Comparison of ENCODE assay signal across 23 mouse cellular contexts in genomic region chr1:151713622-151714021, GRCm38 (mm10). TPM values are rescaled to one million over a fixed set of nuclear protein-coding genes. Genes with fewer than 3 reads are reported as not detected.
DNase-seq lines count a peak whose midpoint lies in the region; ATAC-seq and TF ChIP-seq lines count a peak whose summit lies in the region.
"Had no signal": no experiment of that assay in that cellular context is flagged by ENCODE, and none has a peak within 500 bp of the region (broad histone marks: within the 10 kb centered on the region; RNA-seq: fewer than 3 reads in every experiment).

No protein-coding gene starts in this region.

- no peaks in the 10 kb centered on the region for H3K27me3 ChIP-seq in liver, embryonic 12.5 days (replicated peaks)
- H3K27me3 ChIP-seq in liver, embryonic 14.5 days (ENCODE audit: control insufficient read depth, insufficient read depth, low read length) = no peaks in the 10 kb centered on the region
- H3K27me3 ChIP-seq in liver, embryonic 11.5 days (replicated peaks; ENCODE audit: control insufficient read depth, insufficient read depth, low read length) = no peaks in the 10 kb centered on the region
- no peaks in the 10 kb centered on the region for H3K27me3 ChIP-seq in liver, embryonic 16.5 days (ENCODE audit: control insufficient read depth, insufficient read depth, low read depth, low read length)
- H3K27me3 ChIP-seq: CH12.LX; embryonic facial prominence, embryonic 12.5 days; forebrain, embryonic 13.5 days; forebrain, embryonic 15.5 days had no signal

- H3K4me1 ChIP-seq in liver, embryonic 12.5 days = peaks cover 22% of the 10 kb centered on the region
- H3K4me1 ChIP-seq in liver, embryonic 14.5 days (replicated peaks; ENCODE audit: control insufficient read depth in 2 of 2, insufficient read depth in 2 of 2, low read length in 1 of 2) = peaks cover 0 to 6% of the 10 kb centered on the region in 2 experiments; a peak in 2 of 4 replicates
- H3K4me1 ChIP-seq in liver, embryonic 11.5 days (replicated peaks; ENCODE audit: control insufficient read depth, insufficient read depth, low read length) = peaks cover 10% of the 10 kb centered on the region; the same call in 1 of the 2 replicates
- H3K4me1 ChIP-seq in liver, embryonic 16.5 days (ENCODE audit: control insufficient read depth, low read depth, low read length) = peaks cover 4% of the 10 kb centered on the region; the same call in 1 of the 2 replicates
- H3K4me1 ChIP-seq: forebrain, embryonic 13.5 days; forebrain, embryonic 15.5 days had no signal

- intact Hi-C loops in heart, postnatal 25 days (cut with DNase I) = no loop called here

- no peak overlapping the region for H3K4me2 ChIP-seq in liver, embryonic 12.5 days
- H3K4me2 ChIP-seq in liver, embryonic 14.5 days (ENCODE audit: low read depth) = no peak overlapping the region
- no peak overlapping the region for H3K4me2 ChIP-seq in liver, embryonic 11.5 days
- H3K4me2 ChIP-seq in liver, embryonic 16.5 days (ENCODE audit: low read depth, low read length) = no peak overlapping the region
- H3K4me2 ChIP-seq: embryonic facial prominence, embryonic 12.5 days; forebrain, embryonic 13.5 days; forebrain, embryonic 15.5 days had no signal

- no peak for DNase-seq in liver
- no peak for DNase-seq in liver, embryonic 14.5 days (ENCODE audit: low read depth in 3 of 3, low spot score in 3 of 3)
- no peak for DNase-seq in liver, embryonic 11.5 days (ENCODE audit: low spot score)
- no peak for DNase-seq in heart, postnatal 25 days (ENCODE audit: low spot score)
- no peak for DNase-seq in gastrocnemius, postnatal 4 days (ENCODE audit: low spot score in 2 of 2)
- DNase-seq: adrenal gland, adult 2 months; adrenal gland, postnatal 10 days; adrenal gland, postnatal 25 days; B cell, adult 2 months; cerebellum, adult 11 months; cerebellum, adult 18-20 months; cerebellum, adult 9-10 months; cerebellum, postnatal 10 days; cerebellum, postnatal 25 days had no signal

- ATAC-seq in liver, embryonic 12.5 days = peak; percentile 54; the same call in 1 of the 2 replicates
- ATAC-seq in liver, embryonic 14.5 days (ENCODE audit: insufficient read depth) = peak; percentile 42; the same call in 1 of the 2 replicates
- ATAC-seq in liver, embryonic 11.5 days (replicated peaks; ENCODE audit: low FRiP score) = no peak
- 0 out of 2 replicates have a peak, but pooled peaks have one; percentile 37 for ATAC-seq in liver, embryonic 16.5 days (ENCODE audit: low read depth)
- ATAC-seq: CD4-positive, CD25-positive, alpha-beta regulatory T cell, adult 4 months; forebrain, embryonic 13.5 days; forebrain, embryonic 15.5 days had no signal

- no peak overlapping the region for H3K4me3 ChIP-seq in liver, embryonic 12.5 days
- no peak overlapping the region for H3K4me3 ChIP-seq in liver, embryonic 14.5 days (ENCODE audit: insufficient read depth in 1 of 2, low read depth in 2 of 2, low read length in 2 of 2)
- no peak overlapping the region for H3K4me3 ChIP-seq in liver, embryonic 11.5 days (ENCODE audit: low read depth, low read length)
- H3K4me3 ChIP-seq in liver, embryonic 16.5 days (ENCODE audit: low read depth, low read length) = no peak overlapping the region
- H3K4me3 ChIP-seq: embryonic facial prominence, embryonic 10.5 days; embryonic facial prominence, embryonic 12.5 days; forebrain, embryonic 13.5 days; forebrain, embryonic 15.5 days had no signal

- no peak for TF ChIP-seq CTCF in liver, embryonic 14.5 days (IDR thresholded peaks at IDR 0.05; ENCODE audit: low read depth)

- no peak overlapping the region for H3K27ac ChIP-seq in liver, embryonic 12.5 days
- H3K27ac ChIP-seq in liver, embryonic 14.5 days = no peak overlapping the region
- H3K27ac ChIP-seq in liver, embryonic 11.5 days (ENCODE audit: low read depth, low read length) = no peak overlapping the region
- no peak overlapping the region for H3K27ac ChIP-seq in liver, embryonic 16.5 days (ENCODE audit: low read length)
- H3K27ac ChIP-seq: embryonic facial prominence, embryonic 10.5 days; embryonic facial prominence, embryonic 12.5 days; forebrain, embryonic 13.5 days; forebrain, embryonic 15.5 days had no signal

- no peaks in the 10 kb centered on the region for H3K9me3 ChIP-seq in liver, embryonic 12.5 days (replicated peaks)
- no peaks in the 10 kb centered on the region for H3K9me3 ChIP-seq in liver, embryonic 14.5 days (ENCODE audit: control insufficient read depth, low read length)
- H3K9me3 ChIP-seq in liver, embryonic 11.5 days (ENCODE audit: control insufficient read depth, low read length) = no peaks in the 10 kb centered on the region
- H3K9me3 ChIP-seq in liver, embryonic 16.5 days (replicated peaks; ENCODE audit: control insufficient read depth, low read length) = no peaks in the 10 kb centered on the region
- H3K9me3 ChIP-seq: embryonic facial prominence, embryonic 10.5 days; embryonic facial prominence, embryonic 12.5 days; forebrain, embryonic 13.5 days; forebrain, embryonic 15.5 days; G1E had no signal

- no peak overlapping the region for H3K9ac ChIP-seq in liver, embryonic 12.5 days
- no peak overlapping the region for H3K9ac ChIP-seq in liver, embryonic 14.5 days (replicated peaks)
- no peak overlapping the region for H3K9ac ChIP-seq in liver, embryonic 11.5 days (ENCODE audit: low read depth, low read length)
- no peak overlapping the region for H3K9ac ChIP-seq in liver, embryonic 16.5 days (ENCODE audit: low read depth, low read length)
- H3K9ac ChIP-seq: embryonic facial prominence, embryonic 12.5 days; forebrain, embryonic 13.5 days; forebrain, embryonic 15.5 days had no signal

- H3K36me3 ChIP-seq in liver, embryonic 12.5 days = no peaks in the 10 kb centered on the region
- H3K36me3 ChIP-seq in liver, embryonic 14.5 days (replicated peaks; ENCODE audit: control insufficient read depth, insufficient read depth, low read depth) = no peaks in the 10 kb centered on the region
- H3K36me3 ChIP-seq in liver, embryonic 11.5 days (ENCODE audit: control insufficient read depth, insufficient read depth, low read length) = no peaks in the 10 kb centered on the region
- H3K36me3 ChIP-seq in liver, embryonic 16.5 days (ENCODE audit: control insufficient read depth, insufficient read depth) = no peaks in the 10 kb centered on the region
- H3K36me3 ChIP-seq: embryonic facial prominence, embryonic 10.5 days; embryonic facial prominence, embryonic 12.5 days; forebrain, embryonic 15.5 days; G1E had no signal

- TF ChIP-seq EP300 in liver, embryonic 14.5 days (IDR thresholded peaks at IDR 0.05; ENCODE audit: low read depth) = no peak

RNA-seq across cellular contexts. Expression of gene Edem3, which starts 41.5 kb away (rescaled TPM):
- 11.9 and 12.5 TPM in 2 replicates for polyA plus RNA-seq in liver, embryonic 12.5 days (2016; fragmentation: Nextera tagmentation; extraction: Ambion mirVana)
- polyA plus RNA-seq in liver, embryonic 14.5 days (2012; rRNA removed) = 2.8 and 4.3 TPM in 2 replicates
- 6.1 and 7.3 TPM in 2 replicates for polyA plus RNA-seq in liver, embryonic 14.5 days (2014; fragmentation: Nextera tagmentation; extraction: Ambion mirVana)
- 17.5 and 18.6 TPM in 2 replicates for polyA plus RNA-seq in liver, embryonic 11.5 days (2014; fragmentation: Nextera tagmentation; extraction: Ambion mirVana)
- polyA plus RNA-seq in liver, embryonic 16.5 days (2015; fragmentation: Nextera tagmentation; extraction: Ambion mirVana) = 5.7 and 6.0 TPM in 2 replicates
- total RNA-seq in heart, postnatal 25 days (2021) = 10 to 100 TPM; 19.7 to 22.1 TPM
- total RNA-seq in gastrocnemius, postnatal 4 days (2021) = 10 to 100 TPM; 38.2 to 39.0 TPM
